Mouse (Mus musculus) neutrophil, adult 65 days (primary cell): ENCODE results near the gene Tmem74b. TPM values are rescaled to one million over a fixed set of nuclear protein-coding genes. Genes with fewer than 3 reads are reported as not detected.

Source experiments
- total RNA-seq: library from RNA; stranded (reverse); gene quantifications from 2 replicates; pipeline ENCODE4 v1.2.4, GENCODE M21; 2023

The Tmem74b gene
- not detected in 2 replicates for total RNA-seq

DNA sequence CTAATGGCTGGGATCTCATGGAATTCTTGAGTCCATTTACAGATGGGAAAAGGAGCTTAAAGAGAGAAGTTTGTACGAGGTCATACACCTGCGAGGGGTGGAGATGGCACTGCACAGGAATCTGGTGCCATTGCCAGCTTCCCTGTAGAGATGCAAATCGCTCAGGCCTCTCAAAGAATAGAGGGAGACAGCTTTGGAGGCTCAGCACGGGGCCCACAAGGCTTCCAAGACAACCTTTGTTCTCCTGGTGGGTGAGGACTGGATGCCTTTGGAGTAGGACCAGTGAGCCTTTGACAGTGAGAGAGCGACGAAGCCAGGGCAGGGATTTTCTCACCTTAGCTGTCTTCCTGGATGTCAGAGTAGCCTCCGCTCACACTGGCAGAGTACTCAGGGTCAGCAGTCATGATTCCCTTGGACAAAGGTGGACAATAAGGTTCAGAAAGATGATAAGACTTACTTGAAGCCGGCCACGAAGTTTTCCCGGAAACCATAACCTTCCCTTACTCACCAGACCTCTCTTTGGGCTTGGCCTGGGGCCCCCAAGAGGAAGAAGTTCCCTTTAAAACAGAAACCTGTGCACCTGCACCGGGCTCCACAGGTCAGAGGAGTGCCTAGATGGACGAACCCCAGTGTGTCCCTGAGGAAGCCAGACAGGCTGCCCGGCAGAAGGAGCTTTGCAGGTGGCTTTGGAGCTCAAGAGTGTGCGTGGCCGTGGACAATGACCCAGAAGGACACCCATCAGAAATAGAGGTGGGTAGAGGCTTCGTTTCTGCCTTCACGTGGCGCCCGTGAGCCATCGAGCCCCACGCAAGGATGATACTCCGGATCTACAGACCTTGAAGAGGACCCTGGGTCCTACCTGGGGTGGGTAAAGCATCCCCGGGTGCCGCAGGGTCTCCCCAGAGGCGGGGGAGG is at the start of gene Tmem74b:
TSS of gene Tmem74b (plus strand) at position 778 of the 915 bp plus-strand sequence.

DNA sequence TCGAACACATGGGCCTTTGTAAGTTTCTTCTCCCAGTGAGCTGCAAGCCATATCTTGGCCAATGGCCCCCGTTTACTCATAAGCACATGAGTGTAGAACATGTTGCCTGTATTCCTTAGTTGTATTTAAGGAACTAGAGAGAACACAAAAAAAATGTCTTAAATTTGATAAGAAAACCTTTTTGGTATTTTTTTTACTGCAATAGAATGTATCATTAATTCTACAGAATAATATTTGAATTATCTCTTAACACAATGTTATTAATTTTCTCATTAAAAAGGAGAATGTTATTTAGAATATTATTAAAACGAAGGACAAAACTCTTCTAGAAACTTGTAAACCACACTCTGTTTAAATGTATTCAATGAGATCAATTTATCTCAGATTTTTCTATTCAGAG is 33.4 kb upstream of the Tmem74b start, which contains the start of gene Rad21l:
TSS of gene Rad21l (minus strand) at position 101 of the 400 bp plus-strand sequence.

DNA sequence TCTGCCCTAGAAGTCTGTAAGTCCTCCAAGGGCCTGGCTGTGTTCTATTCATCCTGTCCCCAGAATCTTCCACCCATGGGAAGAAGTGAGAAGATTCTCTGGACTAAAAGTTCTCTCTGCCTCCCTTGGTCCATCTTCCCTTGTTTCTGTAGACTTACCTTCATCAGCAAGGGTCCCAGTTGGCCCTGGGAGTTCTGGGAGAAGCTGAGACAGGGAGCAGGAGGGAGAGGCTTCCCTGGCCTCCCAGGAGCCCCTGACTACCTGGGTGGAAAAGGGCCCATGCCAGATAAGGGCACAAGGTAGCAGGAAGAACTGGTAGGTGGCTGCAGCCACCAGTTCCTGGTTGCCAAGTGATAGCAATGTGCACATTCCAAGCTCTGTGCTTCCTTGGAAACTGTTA is 42.0 kb downstream of the Tmem74b start, which contains the start of gene Psmf1:
TSS of gene Psmf1 (minus strand) at position 342 of the 400 bp plus-strand sequence.

Other genes starting within 250 kb of the Tmem74b start
- not detected in 2 replicates for gene 4921509C19Rik, start 225.9 kb upstream of the Tmem74b start, total RNA-seq
- 48.9 and 53.2 TPM in 2 replicates for gene Nsfl1c, start 207.8 kb upstream of the Tmem74b start, total RNA-seq
- 27.9 and 32.8 TPM in 2 replicates for gene Fkbp1a, start 159.5 kb upstream of the Tmem74b start, total RNA-seq
- gene Sdcbp2, start 129.4 kb upstream of the Tmem74b start, total RNA-seq = not detected in 2 replicates
- 5.3 and 5.5 TPM in 2 replicates for gene Snph, start 69.4 kb upstream of the Tmem74b start, total RNA-seq
- gene Rad21l, start 33.5 kb upstream of the Tmem74b start, total RNA-seq = not detected in 2 replicates
- 18.2 and 19.1 TPM in 2 replicates for gene Psmf1, start 42.2 kb downstream of the Tmem74b start, total RNA-seq
- not detected in 2 replicates for gene Rspo4, start 140.9 kb downstream of the Tmem74b start, total RNA-seq
- not detected in 2 replicates for gene Angpt4, start 209.2 kb downstream of the Tmem74b start, total RNA-seq